In genomic region chr2:62643405-62644305, GRCm38 (mm10) we compare ENCODE assay signal across 8 mouse cellular contexts. TPM values are rescaled to one million over a fixed set of nuclear protein-coding genes. Genes with fewer than 3 reads are reported as not detected.
DNase-seq lines count a peak whose midpoint lies in the region; ATAC-seq lines count a peak whose summit lies in the region.

No protein-coding gene starts in this region.

- H3K4me2 ChIP-seq in kidney, embryonic 14.5 days (replicated peaks; ENCODE audit: low read depth, low read length) = peak overlapping the region; percentile 18; the same call in 1 of the 2 replicates

- H3K27me3 ChIP-seq in kidney, embryonic 14.5 days (ENCODE audit: control insufficient read depth, insufficient read depth, low read length) = no peaks in the 10 kb centered on the region

- H3K4me3 ChIP-seq in kidney, embryonic 14.5 days (ENCODE audit: low read length) = 0 out of 2 replicates have a peak overlapping the region, but pooled peaks have one; percentile 13
- H3K4me3 ChIP-seq in macrophage (ENCODE audit: inconsistent target) = peak overlapping the region; percentile 90

- H3K79me2 ChIP-seq in macrophage (ENCODE audit: inconsistent target) = peaks cover 70% of the 10 kb centered on the region

- ATAC-seq in granulocyte monocyte progenitor cell, adult 5-6 weeks (replicated peaks; ENCODE audit: poor library complexity, severe bottlenecking) = peak; percentile 73
- ATAC-seq in kidney, embryonic 14.5 days (ENCODE audit: low FRiP score, low TSS enrichment) = no peak
- ATAC-seq in cerebellum, adult (ENCODE audit: insufficient number of reproducible peaks, low FRiP score, low TSS enrichment) = no peak; the same call in 1 of the 2 replicates

- no peaks in the 10 kb centered on the region for H3K36me3 ChIP-seq in kidney, embryonic 14.5 days (ENCODE audit: control insufficient read depth, insufficient read depth, low read length)
- H3K36me3 ChIP-seq in macrophage (ENCODE audit: inconsistent target) = no peaks in the 10 kb centered on the region; the same call in 1 of the 2 replicates

- H3K27ac ChIP-seq in kidney, embryonic 14.5 days (ENCODE audit: low read depth, low read length) = no peak overlapping the region
- no peak overlapping the region for H3K27ac ChIP-seq in macrophage

- peak; percentile 50 for DNase-seq in right cerebral cortex, postnatal 14 days
- DNase-seq in right cerebral cortex, postnatal 25 days = no peak
- peak; percentile 45 for DNase-seq in adrenal gland, postnatal 25 days
- DNase-seq in spleen, postnatal 10 days (ENCODE audit: low spot score in 2 of 2) = peak; percentile 47 to 82

- WGBS in kidney, embryonic 14.5 days = 42% methylated on average over 21 of the region's 21 CpGs
- 50% methylated on average over 21 of the region's 21 CpGs for WGBS in macrophage (ENCODE audit: missing documents)

- no peaks in the 10 kb centered on the region for H3K9me3 ChIP-seq in kidney, embryonic 14.5 days (ENCODE audit: control insufficient read depth, low read length)

- peaks cover 3% of the 10 kb centered on the region; the same call in 1 of the 2 replicates for H3K4me1 ChIP-seq in kidney, embryonic 14.5 days (ENCODE audit: control insufficient read depth, insufficient read depth, low read length)

- no peak overlapping the region for H3K9ac ChIP-seq in kidney, embryonic 14.5 days (ENCODE audit: low read depth, low read length)

RNA-seq across cellular contexts. Expression of gene Ifih1, which starts 2.4 kb away (rescaled TPM):
- 7.9 and 17.2 TPM in 2 replicates for total RNA-seq in adrenal gland, postnatal 25 days (2021)
- 8.8 and 10.1 TPM in 2 replicates for total RNA-seq in granulocyte monocyte progenitor cell, adult 5-6 weeks (2014; fragmentation: Nextera tagmentation)
- total RNA-seq in granulocyte monocyte progenitor cell, adult 5-6 weeks (2017) = 14.4 and 19.9 TPM in 2 replicates
- polyA plus RNA-seq in kidney, embryonic 14.5 days (2014; fragmentation: Nextera tagmentation; extraction: Ambion mirVana) = 1.8 and 3.1 TPM in 2 replicates
- total RNA-seq in macrophage (2018; cell fraction: chromatin; rRNA removed) = 1,000 to 10,000 TPM in 5 of 26 experiments, 100 to 1,000 TPM in 17, 10 to 100 TPM in 4; 65.5 to 4,302 (median 346) TPM
- 100 to 1,000 TPM in 16 of 26 experiments, 10 to 100 TPM in 10; 36.8 to 389 (median 148) TPM for total RNA-seq in macrophage (2018; cell fraction: cytosol; rRNA removed)
- 1,000 to 10,000 TPM in 6 of 26 experiments, 100 to 1,000 TPM in 18, 10 to 100 TPM in 2; 70.3 to 3,273 (median 400) TPM for total RNA-seq in macrophage (2018; cell fraction: nucleus; rRNA removed)
- polyA plus RNA-seq in macrophage (2018) = 26.5 to 58.3 TPM (median 35.8 TPM) in 3 replicates

RNA-seq across cellular contexts. Expression of gene Gca, which starts 20.4 kb away (rescaled TPM):
- total RNA-seq in adrenal gland, postnatal 25 days (2021) = 3.5 and 5.5 TPM in 2 replicates
- 19.9 and 31.0 TPM in 2 replicates for total RNA-seq in granulocyte monocyte progenitor cell, adult 5-6 weeks (2014; fragmentation: Nextera tagmentation)
- 13.8 and 18.3 TPM in 2 replicates for total RNA-seq in granulocyte monocyte progenitor cell, adult 5-6 weeks (2017)
- polyA plus RNA-seq in kidney, embryonic 14.5 days (2014; fragmentation: Nextera tagmentation; extraction: Ambion mirVana) = 15.3 and 20.6 TPM in 2 replicates
- 10 to 100 TPM; 12.0 to 60.2 (median 28.6) TPM for total RNA-seq in macrophage (2018; cell fraction: chromatin; rRNA removed)
- 10 to 100 TPM in 13 of 26 experiments, 1 to 10 TPM in 13; 3.2 to 31.7 (median 11.1) TPM for total RNA-seq in macrophage (2018; cell fraction: cytosol; rRNA removed)
- 10 to 100 TPM in 20 of 26 experiments, 1 to 10 TPM in 6; 6.9 to 48.8 (median 29.7) TPM for total RNA-seq in macrophage (2018; cell fraction: nucleus; rRNA removed)
- 3.1 to 5.4 TPM (median 3.5 TPM) in 3 replicates for polyA plus RNA-seq in macrophage (2018)
